Mouse (Mus musculus) C2C12 (cell line): Measurements from ENCODE around the gene Tenm2. TPM values are rescaled to one million over a fixed set of nuclear protein-coding genes. Genes with fewer than 3 reads are reported as not detected.

ENCODE experiments used
- H3K27me3 ChIP-seq: one replicate; pipeline ENCODE4 v1.6.1; 2011; ENCODE audit not compliant: control insufficient read depth, insufficient read depth, insufficient read length
- H3K36me3 ChIP-seq: one replicate; pipeline ENCODE4 v1.6.1; 2011; ENCODE audit not compliant: control insufficient read depth, insufficient read depth
- H3K4me3 ChIP-seq: one replicate; pipeline ENCODE4 v1.5.1; 2011; ENCODE audit warnings: mild to moderate bottlenecking, control low read depth; ENCODE audit not compliant: poor library complexity, insufficient read depth, severe bottlenecking
- H3K79me2 ChIP-seq: one replicate; pipeline ENCODE4 v1.6.1; 2011; ENCODE audit not compliant: control insufficient read depth, insufficient read depth
- H3K79me3 ChIP-seq: one replicate; pipeline ENCODE4 v1.6.1; 2011; ENCODE audit warnings: low read depth, control low read depth
- H3ac ChIP-seq: one replicate; pipeline ENCODE3; 2011; ENCODE audit warnings: low read depth; ENCODE audit not compliant: control insufficient read depth, insufficient read length
- CEBPB ChIP-seq: IDR thresholded peaks from one replicate; pipeline ENCODE4 v1.6.1; 2011; ENCODE audit warnings: low read depth, mild to moderate bottlenecking, control low read depth, moderate library complexity
- CTCF ChIP-seq: IDR thresholded peaks from one replicate; pipeline ENCODE4 v1.5.1; 2011; ENCODE audit not compliant: control insufficient read depth, insufficient read depth, insufficient read length
- FOSL1 ChIP-seq: IDR thresholded peaks from one replicate; pipeline ENCODE4 v1.8.0; 2011; ENCODE audit warnings: mild to moderate bottlenecking, low read length; ENCODE audit not compliant: poor library complexity, insufficient read depth, severe bottlenecking
- MAX ChIP-seq: IDR thresholded peaks from one replicate; pipeline ENCODE4 v1.6.1; 2011; ENCODE audit warnings: mild to moderate bottlenecking, control low read depth
- MYOD1 ChIP-seq: IDR thresholded peaks from one replicate; pipeline ENCODE4 v1.6.1; 2011; ENCODE audit warnings: low read depth; ENCODE audit not compliant: control insufficient read depth, insufficient read length
- MYOG ChIP-seq: IDR thresholded peaks from one replicate; pipeline ENCODE4 v1.6.1; 2011; ENCODE audit not compliant: control insufficient read depth, insufficient read length; ENCODE audit errors: extremely low read depth
- USF1 ChIP-seq: IDR thresholded peaks from one replicate; pipeline ENCODE4 v1.6.1; 2011; ENCODE audit warnings: low read depth, mild to moderate bottlenecking, control low read depth, moderate library complexity
- polyA plus RNA-seq: library from polyadenylated mRNA; unstranded; fragments of >200 nt; fragmentation: generic; extraction: Trizol; gene quantifications from one replicate; pipeline ENCODE4 v1.2.1, GENCODE M21; 2012; ENCODE audit warnings: missing spikeins

Tenm2 gene
- polyA plus RNA-seq, 1 experiment = not detected

DNA sequence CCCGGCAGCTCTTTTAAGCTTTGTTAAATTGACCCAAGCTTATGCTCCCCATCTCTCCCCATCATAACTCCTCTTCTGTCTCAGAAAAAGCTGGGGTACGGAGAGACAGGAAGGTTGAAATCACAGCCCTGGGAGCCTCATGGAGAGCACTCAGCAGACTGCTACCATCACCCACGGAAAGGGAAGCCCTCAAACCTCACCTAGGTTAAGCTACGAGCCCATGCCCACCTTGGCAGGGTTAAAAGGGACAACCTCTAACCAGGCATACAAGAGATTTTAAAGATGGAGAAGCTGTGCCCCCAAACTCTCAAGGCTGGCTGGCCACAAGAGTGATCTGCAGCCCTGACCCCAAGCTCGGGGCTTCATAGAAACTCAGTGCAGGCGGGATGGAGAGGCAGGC, 1258.7 kb downstream of the Tenm2 start:
- Histone ChIP-seq H3K79me2 (peaks cover 74% of the 10 kb centered on the region), H3K27me3 (no peaks in the 10 kb centered on the region), H3K36me3 (peaks cover 4% of the 10 kb centered on the region), H3K4me3 (no peak overlapping the region), H3ac (no peak overlapping the region), H3K79me3 (peaks cover 28% of the 10 kb centered on the region)
- no peak for TF ChIP-seq USF1
- TF ChIP-seq MYOD1 = no peak
- TF ChIP-seq FOSL1 = no peak
- TF ChIP-seq CEBPB = no peak
- no peak for TF ChIP-seq MAX
- no peak for TF ChIP-seq MYOG
- TF ChIP-seq CTCF = no peak

DNA sequence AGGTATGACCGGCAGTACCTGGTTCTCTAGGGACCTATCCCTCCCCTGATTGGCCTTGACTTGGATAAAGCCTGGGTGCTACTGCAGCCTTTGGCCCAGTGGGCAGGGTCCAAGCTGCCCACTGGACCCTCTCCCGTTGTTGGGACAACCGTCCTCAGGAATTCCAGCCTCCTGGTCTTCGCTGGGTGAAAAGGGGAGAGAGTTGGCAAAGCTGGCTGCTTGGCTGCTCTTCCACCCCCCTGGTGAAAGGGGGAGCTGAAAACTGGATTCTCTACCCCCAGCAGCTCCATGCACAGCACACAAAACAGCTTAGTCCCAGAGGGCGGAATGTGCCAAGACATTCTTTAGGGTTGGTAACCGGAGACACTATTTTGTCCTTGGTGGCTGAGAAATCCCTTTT, 1259.3 kb downstream of the Tenm2 start:
- Histone ChIP-seq H3K4me3 (no peak overlapping the region), H3K36me3 (peaks cover 4% of the 10 kb centered on the region), H3K79me2 (peaks cover 78% of the 10 kb centered on the region), H3K79me3 (peaks cover 28% of the 10 kb centered on the region), H3K27me3 (no peaks in the 10 kb centered on the region), H3ac (no peak overlapping the region)
- no peak for TF ChIP-seq MYOG
- TF ChIP-seq MYOD1 = no peak
- TF ChIP-seq MAX = no peak
- no peak for TF ChIP-seq CTCF
- no peak for TF ChIP-seq CEBPB
- no peak for TF ChIP-seq FOSL1
- TF ChIP-seq USF1 = no peak

DNA sequence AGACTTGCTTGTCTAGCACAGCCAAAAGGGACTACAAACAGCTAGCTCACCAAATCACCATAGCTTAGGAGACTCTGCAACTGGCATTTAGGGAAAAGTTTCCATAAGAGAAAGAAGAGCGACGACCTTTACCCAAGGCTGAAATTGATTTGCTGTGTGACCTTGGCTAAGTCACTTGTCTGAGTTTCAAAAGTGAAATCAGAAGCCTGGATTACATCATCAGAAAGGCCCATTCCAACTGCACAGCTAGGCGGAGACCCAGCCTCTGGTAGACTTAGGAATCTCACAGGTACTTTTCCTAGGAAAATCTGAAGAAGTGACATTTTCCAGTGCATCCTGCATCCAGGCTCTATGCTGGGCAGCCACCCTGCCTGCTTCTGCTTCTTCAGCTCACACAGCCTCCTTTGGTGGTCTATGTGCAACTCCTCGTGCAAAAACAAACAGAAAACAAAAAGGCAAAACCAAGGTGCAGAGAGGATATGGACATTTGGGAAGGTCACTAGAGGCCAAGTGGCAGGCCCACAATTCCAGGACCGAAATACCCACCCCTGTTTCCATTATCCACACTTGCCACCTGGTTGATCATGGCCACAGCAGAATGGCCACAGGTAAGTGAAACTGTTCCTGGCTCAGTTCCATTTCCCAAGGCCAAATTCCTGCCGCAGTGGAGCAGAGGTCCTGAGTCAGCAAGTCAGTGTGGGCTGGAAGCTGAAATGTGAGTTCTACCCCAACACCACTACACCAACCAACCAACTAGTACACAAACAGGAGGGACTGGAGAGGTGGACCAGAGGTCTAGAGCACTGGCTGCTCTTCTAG, 1260.9 kb downstream of the Tenm2 start:
- Histone ChIP-seq H3K27me3 (no peaks in the 10 kb centered on the region), H3K79me2 (peaks cover 83% of the 10 kb centered on the region), H3K36me3 (peaks cover 4% of the 10 kb centered on the region), H3ac (no peak overlapping the region), H3K4me3 (no peak overlapping the region), H3K79me3 (peaks cover 28% of the 10 kb centered on the region)
- no peak for TF ChIP-seq MAX
- no peak for TF ChIP-seq FOSL1
- TF ChIP-seq MYOD1 = no peak
- no peak for TF ChIP-seq CTCF
- TF ChIP-seq USF1 = no peak
- no peak for TF ChIP-seq CEBPB
- TF ChIP-seq MYOG = no peak

DNA sequence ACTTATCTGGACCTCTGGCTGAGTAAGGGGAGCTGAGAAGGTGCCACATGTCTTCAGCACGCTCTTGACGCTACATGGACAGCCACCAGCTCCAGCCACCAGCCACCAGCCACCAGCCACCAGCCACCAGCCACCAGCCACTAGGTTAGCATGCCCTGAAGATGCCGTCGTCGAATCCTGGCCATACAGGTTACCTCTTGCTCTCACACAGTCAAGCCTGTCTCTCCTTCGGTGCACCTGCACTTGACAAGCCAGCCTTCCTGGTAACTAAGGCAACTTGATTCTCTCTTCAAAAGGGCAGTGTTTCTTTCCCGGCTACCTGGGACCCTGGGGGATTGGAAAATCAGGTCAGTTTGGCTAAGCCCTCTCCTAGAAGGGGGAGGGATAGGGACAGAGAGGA, 1262.6 kb downstream of the Tenm2 start:
- H3K79me2 ChIP-seq = peaks cover 78% of the 10 kb centered on the region
- H3K4me3 ChIP-seq = no peak overlapping the region
- H3K36me3 ChIP-seq = peaks cover 4% of the 10 kb centered on the region
- TF ChIP-seq CEBPB = no peak
- TF ChIP-seq USF1 = no peak
- no peak overlapping the region for H3ac ChIP-seq
- H3K79me3 ChIP-seq = peaks cover 22% of the 10 kb centered on the region
- H3K27me3 ChIP-seq = no peaks in the 10 kb centered on the region

DNA sequence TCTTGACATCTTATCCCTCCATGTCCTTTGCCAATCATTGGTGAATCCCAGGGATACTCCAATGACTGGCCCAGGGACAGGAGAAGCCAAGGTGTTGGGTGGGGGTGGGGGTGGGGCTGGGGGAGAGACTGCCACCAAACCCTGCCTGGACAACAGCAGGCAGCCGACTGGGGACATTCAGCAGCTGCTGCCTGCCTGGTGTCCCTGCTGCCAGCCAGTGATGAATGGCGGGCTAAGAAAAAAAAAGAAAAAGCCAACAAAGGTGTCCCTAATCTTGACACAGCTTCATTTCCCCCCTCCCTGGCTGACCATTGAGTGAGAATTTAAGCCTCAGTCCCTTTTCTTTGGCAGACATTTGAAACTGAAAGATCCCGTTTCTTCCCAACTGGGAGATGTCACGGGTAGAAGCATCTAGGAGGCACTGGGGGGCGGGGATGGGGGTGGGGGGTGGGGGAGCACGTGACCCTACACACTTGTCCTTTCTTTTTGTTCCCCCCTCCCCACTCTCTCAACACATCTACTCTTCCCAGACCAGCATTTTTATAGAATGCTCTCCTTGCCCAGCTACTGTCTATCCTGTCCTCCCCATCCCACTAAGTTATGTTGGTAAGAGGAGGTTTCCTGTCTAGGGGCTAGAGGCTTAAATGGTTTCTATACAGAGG, 1263.4 kb downstream of the Tenm2 start:
- TF ChIP-seq CEBPB = no peak
- TF ChIP-seq FOSL1 = no peak
- no peak for TF ChIP-seq USF1
- TF ChIP-seq MYOG = no peak
- no peak for TF ChIP-seq MYOD1
- no peak for TF ChIP-seq MAX
- no peak for TF ChIP-seq CTCF
- Histone ChIP-seq H3K36me3 (peaks cover 4% of the 10 kb centered on the region), H3K79me2 (peaks cover 76% of the 10 kb centered on the region), H3ac (no peak overlapping the region), H3K27me3 (no peaks in the 10 kb centered on the region), H3K79me3 (peaks cover 21% of the 10 kb centered on the region), H3K4me3 (no peak overlapping the region)
